Mouse (Mus musculus): ENCODE results near the gene Rabac1. TPM values are rescaled to one million over a fixed set of nuclear protein-coding genes. Genes with fewer than 3 reads are reported as not detected.

Rabac1 gene
- polyA plus RNA-seq, 1 experiment from 2014 or later: 153 TPM

GRCm38 (mm10) chr7:24970341-24970740, 2.2 kb downstream of the Rabac1 start:
- no peak for ATAC-seq
- no peak overlapping the region for H3K4me2 ChIP-seq (ENCODE audit: low read depth, low read length)
- no peaks in the 10 kb centered on the region for H3K27me3 ChIP-seq (replicated peaks; ENCODE audit: control insufficient read depth, insufficient read depth, low read length)
- WGBS: 96% methylated on average over 3 of the region's 3 CpGs
- peaks cover 6% of the 10 kb centered on the region for H3K36me3 ChIP-seq (ENCODE audit: control insufficient read depth, insufficient read depth, low read length)
- H3K9ac ChIP-seq (ENCODE audit: low read depth, low read length): no peak overlapping the region
- H3K9me3 ChIP-seq (ENCODE audit: control insufficient read depth, low read length): no peaks in the 10 kb centered on the region
- H3K27ac ChIP-seq (ENCODE audit: low read length): no peak overlapping the region
- H3K4me1 ChIP-seq (ENCODE audit: control insufficient read depth, insufficient read depth, low read length): peaks cover 4% of the 10 kb centered on the region
- H3K4me3 ChIP-seq (ENCODE audit: low read length): no peak overlapping the region

- peaks cover 6% of the 10 kb centered on the region for H3K36me3 ChIP-seq (ENCODE audit: control insufficient read depth, insufficient read depth, low read length)
- ATAC-seq: no peak
- no peaks in the 10 kb centered on the region for H3K27me3 ChIP-seq (replicated peaks; ENCODE audit: control insufficient read depth, insufficient read depth, low read length)
- no peaks in the 10 kb centered on the region for H3K9me3 ChIP-seq (ENCODE audit: control insufficient read depth, low read length)
- no peak overlapping the region for H3K4me3 ChIP-seq (ENCODE audit: low read length)
- H3K4me1 ChIP-seq (ENCODE audit: control insufficient read depth, insufficient read depth, low read length): peaks cover 4% of the 10 kb centered on the region
- H3K27ac ChIP-seq (ENCODE audit: low read length): no peak overlapping the region
- H3K4me2 ChIP-seq (ENCODE audit: low read depth, low read length): no peak overlapping the region
- H3K9ac ChIP-seq (ENCODE audit: low read depth, low read length): no peak overlapping the region
- WGBS: 82% methylated on average over 12 of the region's 12 CpGs
Observed at GRCm38 (mm10) chr7:24969805-24970204, 2.7 kb downstream of the Rabac1 start.

- Histone ChIP-seq H3K9ac (ENCODE audit: low read depth, low read length) (no peak overlapping the region), H3K27me3 (replicated peaks; ENCODE audit: control insufficient read depth, insufficient read depth, low read length) (no peaks in the 10 kb centered on the region), H3K4me2 (ENCODE audit: low read depth, low read length) (no peak overlapping the region), H3K9me3 (ENCODE audit: control insufficient read depth, low read length) (no peaks in the 10 kb centered on the region), H3K27ac (ENCODE audit: low read length) (no peak overlapping the region), H3K36me3 (ENCODE audit: control insufficient read depth, insufficient read depth, low read length) (peaks cover 6% of the 10 kb centered on the region), H3K4me3 (ENCODE audit: low read length) (no peak overlapping the region), H3K4me1 (ENCODE audit: control insufficient read depth, insufficient read depth, low read length) (peaks cover 4% of the 10 kb centered on the region)
- WGBS: 77% methylated on average over 6 of the region's 6 CpGs
- no peak for ATAC-seq
Observed at GRCm38 (mm10) chr7:24968463-24968862, 4.1 kb downstream of the Rabac1 start.

- Histone ChIP-seq H3K27ac (ENCODE audit: low read length) (no peak overlapping the region), H3K9ac (ENCODE audit: low read depth, low read length) (no peak overlapping the region), H3K36me3 (ENCODE audit: control insufficient read depth, insufficient read depth, low read length) (peaks cover 6% of the 10 kb centered on the region)
Observed at GRCm38 (mm10) chr7:24967966-24968365, 4.6 kb downstream of the Rabac1 start.

GRCm38 (mm10) chr7:24964897-24965535, 7.5 kb downstream of the Rabac1 start:
- no peak; the same call in 1 of the 2 replicates for ATAC-seq
- no peak overlapping the region for H3K4me2 ChIP-seq (ENCODE audit: low read depth, low read length)
- WGBS: 10% methylated on average over 5 of the region's 5 CpGs

More at GRCm38 (mm10) chr7:24967966-24968365, 4.6 kb downstream of the Rabac1 start:
- no peak for ATAC-seq
- H3K4me3 ChIP-seq (ENCODE audit: low read length): no peak overlapping the region
- H3K4me2 ChIP-seq (ENCODE audit: low read depth, low read length): no peak overlapping the region
- no peaks in the 10 kb centered on the region for H3K9me3 ChIP-seq (ENCODE audit: control insufficient read depth, low read length)
- H3K27me3 ChIP-seq (replicated peaks; ENCODE audit: control insufficient read depth, insufficient read depth, low read length): no peaks in the 10 kb centered on the region
- peaks cover 4% of the 10 kb centered on the region for H3K4me1 ChIP-seq (ENCODE audit: control insufficient read depth, insufficient read depth, low read length)
- 76% methylated on average over 8 of the region's 8 CpGs for WGBS

GRCm38 (mm10) chr7:24964288-24964687, 8.3 kb downstream of the Rabac1 start:
- H3K4me3 ChIP-seq (ENCODE audit: low read length): no peak overlapping the region
- no peak overlapping the region for H3K27ac ChIP-seq (ENCODE audit: low read length)
- no peaks in the 10 kb centered on the region for H3K9me3 ChIP-seq (ENCODE audit: control insufficient read depth, low read length)
- H3K9ac ChIP-seq (ENCODE audit: low read depth, low read length): no peak overlapping the region
- H3K27me3 ChIP-seq (replicated peaks; ENCODE audit: control insufficient read depth, insufficient read depth, low read length): no peaks in the 10 kb centered on the region
- ATAC-seq: no peak
- 69% methylated on average over 2 of the region's 2 CpGs for whole genome bisulfite sequencing
- H3K36me3 ChIP-seq (ENCODE audit: control insufficient read depth, insufficient read depth, low read length): no peaks in the 10 kb centered on the region
- no peaks in the 10 kb centered on the region for H3K4me1 ChIP-seq (ENCODE audit: control insufficient read depth, insufficient read depth, low read length)
- H3K4me2 ChIP-seq (ENCODE audit: low read depth, low read length): no peak overlapping the region

More at GRCm38 (mm10) chr7:24964897-24965535, 7.5 kb downstream of the Rabac1 start:
- Histone ChIP-seq H3K4me1 (ENCODE audit: control insufficient read depth, insufficient read depth, low read length) (no peaks in the 10 kb centered on the region), H3K27me3 (replicated peaks; ENCODE audit: control insufficient read depth, insufficient read depth, low read length) (no peaks in the 10 kb centered on the region), H3K4me3 (ENCODE audit: low read length) (no peak overlapping the region), H3K9me3 (ENCODE audit: control insufficient read depth, low read length) (no peaks in the 10 kb centered on the region), H3K9ac (ENCODE audit: low read depth, low read length) (no peak overlapping the region), H3K36me3 (ENCODE audit: control insufficient read depth, insufficient read depth, low read length) (peaks cover 3% of the 10 kb centered on the region; the same call in 1 of the 2 replicates), H3K27ac (ENCODE audit: low read length) (no peak overlapping the region)

- 4% methylated on average over 33 of the region's 33 CpGs for WGBS
- Histone ChIP-seq H3K27ac (ENCODE audit: low read length) (no peak overlapping the region), H3K36me3 (ENCODE audit: control insufficient read depth, insufficient read depth, low read length) (no peaks in the 10 kb centered on the region), H3K4me2 (ENCODE audit: low read depth, low read length) (peak overlapping the region; percentile 84), H3K4me3 (ENCODE audit: low read length) (peak overlapping the region; percentile 50), H3K9me3 (ENCODE audit: control insufficient read depth, low read length) (no peaks in the 10 kb centered on the region), H3K4me1 (ENCODE audit: control insufficient read depth, insufficient read depth, low read length) (peaks cover 9% of the 10 kb centered on the region), H3K9ac (ENCODE audit: low read depth, low read length) (0 out of 2 replicates have a peak overlapping the region, but pooled peaks have one; percentile 58), H3K27me3 (replicated peaks; ENCODE audit: control insufficient read depth, insufficient read depth, low read length) (peaks cover 60% of the 10 kb centered on the region)
- ATAC-seq: no peak
Observed at GRCm38 (mm10) chr7:24955226-24955625, 17.3 kb downstream of the Rabac1 start.

- peak overlapping the region; percentile 50 for H3K4me3 ChIP-seq (ENCODE audit: low read length)
- peaks cover 68% of the 10 kb centered on the region for H3K27me3 ChIP-seq (replicated peaks; ENCODE audit: control insufficient read depth, insufficient read depth, low read length)
- H3K27ac ChIP-seq (ENCODE audit: low read length): no peak overlapping the region
- peak overlapping the region; percentile 58 for H3K9ac ChIP-seq (ENCODE audit: low read depth, low read length)
- H3K36me3 ChIP-seq (ENCODE audit: control insufficient read depth, insufficient read depth, low read length): no peaks in the 10 kb centered on the region
- H3K4me1 ChIP-seq (ENCODE audit: control insufficient read depth, insufficient read depth, low read length): peaks cover 9% of the 10 kb centered on the region
- H3K4me2 ChIP-seq (ENCODE audit: low read depth, low read length): peak overlapping the region; percentile 84
- ATAC-seq: peak; percentile 38
- 1% methylated on average over 27 of the region's 30 CpGs for whole genome bisulfite sequencing
- no peaks in the 10 kb centered on the region for H3K9me3 ChIP-seq (ENCODE audit: control insufficient read depth, low read length)
Observed at GRCm38 (mm10) chr7:24954450-24954849, 18.1 kb downstream of the Rabac1 start.

GRCm38 (mm10) chr7:24953966-24954365, 18.6 kb downstream of the Rabac1 start:
- H3K36me3 ChIP-seq (ENCODE audit: control insufficient read depth, insufficient read depth, low read length): no peaks in the 10 kb centered on the region
- H3K9ac ChIP-seq (ENCODE audit: low read depth, low read length): peak overlapping the region; percentile 58
- 2% methylated on average over 24 of the region's 24 CpGs for WGBS
- H3K27ac ChIP-seq (ENCODE audit: low read length): no peak overlapping the region
- 0 out of 2 replicates have a peak, but pooled peaks have one; percentile 16 for ATAC-seq
- H3K4me1 ChIP-seq (ENCODE audit: control insufficient read depth, insufficient read depth, low read length): peaks cover 9% of the 10 kb centered on the region
- no peaks in the 10 kb centered on the region for H3K9me3 ChIP-seq (ENCODE audit: control insufficient read depth, low read length)
- H3K27me3 ChIP-seq (replicated peaks; ENCODE audit: control insufficient read depth, insufficient read depth, low read length): peaks cover 71% of the 10 kb centered on the region
- peak overlapping the region; percentile 50 for H3K4me3 ChIP-seq (ENCODE audit: low read length)
- H3K4me2 ChIP-seq (ENCODE audit: low read depth, low read length): peak overlapping the region; percentile 84

Data from intestine, embryonic 16.5 days (tissue).